Mouse (Mus musculus) lung, postnatal 36 days (tissue): Measurements from ENCODE around the gene Mogs.

Source experiments
- DNase-seq: peaks from one replicate; pipeline ENCODE4 v3.0.0; 2022; ENCODE audit warnings: mixed read lengths

Gene Mogs

GRCm38 (mm10) chr6:83155552-83156238 lies 40.4 kb downstream of the Mogs start:
- no peak for DNase-seq

DNA sequence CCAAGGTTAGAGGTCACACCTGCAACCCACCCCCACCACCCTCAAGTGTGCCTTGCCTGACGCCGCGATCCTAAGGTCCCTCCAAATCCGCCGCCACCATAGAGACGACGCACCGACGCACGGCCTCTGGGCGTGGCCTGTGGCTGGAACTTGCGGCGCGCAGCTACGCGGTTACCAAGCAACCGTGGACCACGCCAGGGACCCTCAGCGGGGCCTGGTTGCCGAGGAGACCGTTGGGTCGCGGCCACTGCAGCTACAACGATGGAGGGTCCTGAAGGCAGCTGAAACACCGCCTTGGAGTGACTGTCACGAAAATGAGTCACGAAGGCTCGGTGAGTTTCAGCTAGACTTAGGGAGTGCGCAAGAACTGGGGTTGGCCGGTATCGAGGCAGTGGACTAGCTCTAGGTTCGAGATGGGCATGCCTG lies 41.0 kb downstream of the Mogs start, which contains the start of the genes Wdr54 and 1700003E16Rik:
Wdr54 (minus strand) TSS at position 139 of the 426 bp plus-strand sequence.
1700003E16Rik (plus strand) TSS at position 146 of the 426 bp plus-strand sequence.
- DNase-seq = peak; percentile 61

- DNase-seq = peak; percentile 37
Measured at GRCm38 (mm10) chr6:83159456-83159855, 44.2 kb downstream of the Mogs start.

DNA sequence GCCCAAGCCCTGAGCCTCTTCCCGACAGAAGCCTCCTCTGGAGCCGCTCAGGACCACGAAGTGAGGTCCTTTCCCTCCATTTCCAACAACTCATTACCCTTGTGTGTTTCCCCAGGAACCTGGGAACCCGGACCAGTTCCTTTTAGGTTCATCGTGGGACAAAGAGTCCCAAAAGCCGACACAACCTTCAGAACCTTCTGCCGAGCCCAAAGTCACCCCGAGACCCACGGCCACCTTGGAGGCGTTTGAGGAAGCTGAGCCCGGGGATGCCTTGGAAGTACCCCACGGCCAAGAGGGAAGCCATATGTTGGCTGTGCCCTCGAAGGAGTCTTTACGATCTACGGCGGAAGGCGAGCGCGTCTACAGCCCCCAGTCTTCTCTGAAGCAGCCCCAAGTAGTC lies 46.1 kb downstream of the Mogs start:
- DNase-seq = no peak

DNA sequence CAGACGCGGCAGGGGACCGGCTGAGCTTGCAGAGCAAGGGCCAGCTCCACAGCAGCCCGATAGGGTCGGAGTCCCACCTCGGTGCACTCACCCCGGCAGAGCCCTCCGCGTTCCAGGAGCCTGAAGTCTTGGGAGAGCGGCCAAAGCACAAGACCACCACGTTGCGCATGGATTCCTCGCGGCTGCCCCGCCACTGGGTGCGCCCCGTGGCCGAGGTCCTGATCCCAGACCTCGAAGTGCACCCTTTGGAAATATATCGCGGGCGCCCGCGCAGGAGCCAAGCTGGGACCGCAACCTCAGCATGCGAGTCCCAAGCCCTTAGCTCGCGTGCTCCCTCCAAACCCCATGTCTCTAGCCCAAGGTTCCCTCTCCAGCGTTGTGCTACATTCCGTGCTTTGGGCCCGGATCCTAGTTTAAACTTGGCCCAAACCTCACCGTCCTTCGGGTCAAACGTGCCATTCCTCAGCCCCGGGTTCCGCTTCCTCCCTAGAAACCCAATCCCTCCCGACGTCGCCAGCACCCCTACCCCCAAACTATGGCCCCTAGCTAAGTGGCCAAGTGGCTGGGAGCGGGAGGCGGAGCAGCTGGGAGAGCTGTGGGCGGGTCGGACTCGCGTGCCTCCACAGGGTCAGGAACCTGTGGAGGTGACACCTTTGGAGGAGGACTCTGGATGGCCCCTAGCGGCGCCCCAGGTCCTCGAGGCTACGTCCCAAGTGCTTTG lies 46.8 kb downstream of the Mogs start:
- DNase-seq = peak; percentile 52

- peak; percentile 80 for DNase-seq
Measured at GRCm38 (mm10) chr6:83162701-83163100, 47.4 kb downstream of the Mogs start.

GRCm38 (mm10) chr6:83165026-83165606 lies 49.8 kb downstream of the Mogs start:
- no peak for DNase-seq

DNA sequence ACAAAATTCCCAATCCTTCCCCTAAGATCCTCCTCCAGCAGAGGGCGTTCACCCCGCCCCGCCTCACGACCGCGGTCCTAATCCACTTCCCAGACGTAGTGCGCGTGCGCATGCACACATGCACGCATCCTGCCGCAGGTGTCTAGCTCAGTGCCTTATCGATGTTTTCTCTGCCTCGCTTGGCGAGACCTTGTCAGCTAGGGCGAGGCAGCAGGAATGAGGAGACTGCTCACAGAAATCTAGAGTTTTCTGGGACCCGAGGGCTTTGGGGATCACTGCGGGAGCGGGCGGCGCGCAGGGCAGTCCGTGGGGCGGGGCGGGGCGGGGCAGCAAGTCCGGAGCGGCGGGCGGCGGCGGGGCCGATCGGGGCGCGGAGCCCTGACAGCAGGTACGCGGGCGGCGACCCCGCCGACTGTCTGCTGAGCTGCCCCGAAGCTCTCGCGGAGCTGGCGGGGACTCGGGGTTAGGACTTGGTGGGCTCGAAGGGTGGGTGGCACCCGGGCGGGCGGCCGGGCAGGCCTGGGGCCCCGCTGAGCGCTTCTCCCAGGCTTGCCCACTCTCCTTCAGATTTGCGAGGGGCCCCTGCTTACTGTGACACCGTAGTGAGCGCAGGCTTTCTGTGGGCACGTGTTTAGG lies 50.4 kb downstream of the Mogs start, which contains the start of gene Dctn1:
Dctn1 (plus strand) TSS at position 314 of the 636 bp plus-strand sequence.
- DNase-seq = peak; percentile 96

DNA sequence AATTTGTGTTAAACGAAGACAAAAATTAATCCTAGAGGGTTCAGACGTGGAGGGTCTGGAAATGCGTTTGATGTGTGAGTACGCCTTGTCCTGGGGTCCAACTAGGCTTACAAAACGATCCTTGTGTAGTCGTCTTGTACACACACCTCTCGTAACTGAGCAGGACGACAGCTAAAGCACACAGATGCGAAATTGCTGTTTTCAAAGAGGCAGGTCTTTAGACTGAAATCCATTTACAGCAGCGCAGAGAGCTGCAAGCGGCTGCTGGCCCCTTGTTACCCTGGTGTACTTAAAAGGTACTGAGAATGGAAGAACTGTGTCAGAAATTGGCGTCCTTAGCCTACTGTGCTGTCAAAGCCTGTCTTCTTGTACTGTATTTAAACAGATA lies 50.9 kb downstream of the Mogs start:
- peak; percentile 21 for DNase-seq
